Comparison of ENCODE assay signal across 17 mouse cellular contexts in the genomic region with DNA sequence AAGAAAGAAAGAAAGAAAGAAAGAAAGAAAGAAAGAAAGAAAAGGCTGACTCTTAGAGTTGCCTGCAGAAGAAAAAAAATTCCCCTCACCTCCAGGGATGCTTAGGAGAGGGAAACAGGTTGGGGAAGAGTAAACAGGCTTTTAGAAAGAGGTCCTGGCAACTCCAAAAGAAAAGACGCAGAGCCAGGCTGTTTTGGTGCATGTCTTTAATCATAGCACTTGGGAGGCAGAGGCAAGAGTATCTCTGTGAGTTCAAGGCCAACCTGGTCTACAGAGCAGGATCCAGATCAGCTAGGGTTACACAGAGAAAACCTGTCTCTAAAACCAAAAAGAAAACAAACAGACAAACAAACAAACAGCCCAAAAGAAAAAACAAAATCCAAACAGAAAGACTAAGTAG.
"Had no signal": no experiment of that assay in that cellular context is flagged by ENCODE, and none has a peak within 500 bp of the region (broad histone marks: within the 10 kb centered on the region; RNA-seq: fewer than 3 reads in every experiment).

No protein-coding gene starts in this region.

- H3K9ac ChIP-seq: neural tube, embryonic 12.5 days; neural tube, embryonic 15.5 days had no signal

- H3K4me2 ChIP-seq: midbrain, embryonic 11.5 days; neural tube, embryonic 12.5 days; neural tube, embryonic 15.5 days had no signal

- H3K4me3 ChIP-seq: neural tube, embryonic 12.5 days; neural tube, embryonic 15.5 days had no signal

- H3K27me3 ChIP-seq: neural tube, embryonic 15.5 days had no signal

- H3K36me3 ChIP-seq: neural tube, embryonic 12.5 days; neural tube, embryonic 15.5 days had no signal

- H3K27ac ChIP-seq: neural tube, embryonic 12.5 days; neural tube, embryonic 15.5 days; stomach, postnatal 0 days had no signal

- ATAC-seq: inflammation-experienced regulatory T-cells, adult 6 months had no signal

- H3K4me1 ChIP-seq: neural tube, embryonic 12.5 days; neural tube, embryonic 15.5 days had no signal

- H3K9me3 ChIP-seq: neural tube, embryonic 12.5 days; neural tube, embryonic 15.5 days had no signal

- DNase-seq: kidney, adult 18-20 months; kidney, postnatal 14 days; kidney, postnatal 4 days; lung, adult 2 months; lung, postnatal 14 days; lung, postnatal 4 days; midbrain, embryonic 14.5 days; right cerebral cortex, adult 18-20 months; right cerebral cortex, postnatal 14 days; right cerebral cortex, postnatal 4 days; thymus, adult 2 months; thymus, postnatal 14 days had no signal
